Comparison of ENCODE assay signal across 7 mouse cellular contexts in the genomic region with DNA sequence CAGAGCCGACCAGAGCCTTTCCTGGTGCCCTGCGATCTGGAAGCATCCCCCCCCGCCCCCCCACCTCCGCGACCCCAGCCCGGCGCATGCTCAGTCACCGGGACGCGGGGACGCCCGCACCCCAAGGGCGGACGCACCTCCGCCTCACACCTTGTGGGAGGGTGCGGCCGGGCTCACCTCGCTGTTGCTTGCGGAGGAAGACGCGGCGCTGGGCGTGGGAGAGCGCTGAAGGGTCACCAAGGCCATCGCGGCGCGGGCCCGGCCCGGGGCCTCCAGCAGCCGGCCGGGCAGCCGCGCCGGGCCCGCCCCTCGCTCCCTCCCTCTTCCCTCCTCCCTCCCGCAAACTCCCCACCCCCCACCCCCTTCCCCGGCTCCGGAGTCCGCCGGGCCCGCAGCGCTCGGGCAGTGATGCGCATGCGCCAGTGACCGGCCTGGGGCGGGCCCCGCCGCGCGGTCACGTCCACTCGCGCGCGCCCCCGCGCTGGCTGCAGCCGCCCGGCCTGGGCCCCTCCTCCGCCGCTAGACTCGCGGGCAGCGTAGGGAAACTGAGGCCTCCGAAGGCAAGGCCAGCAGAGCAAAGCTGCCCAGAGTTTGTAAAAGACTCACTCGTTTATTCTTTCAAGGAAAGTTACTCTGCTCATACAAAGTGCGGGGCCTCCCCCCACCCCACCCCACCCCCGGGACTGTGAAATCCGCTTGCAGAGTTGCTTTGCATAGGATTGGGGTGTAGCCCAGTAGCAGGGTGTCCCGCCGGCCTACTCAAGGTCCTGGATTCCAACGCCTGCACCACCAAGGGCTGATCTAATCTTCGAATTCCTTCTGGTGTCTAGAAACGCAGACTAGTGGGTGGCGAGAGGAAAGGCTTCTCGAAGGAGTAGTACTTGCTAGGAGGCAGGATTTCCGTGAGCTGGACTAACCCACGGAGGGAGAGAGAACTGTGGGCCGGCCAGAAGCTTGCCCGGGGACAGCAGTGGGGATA. TPM values are rescaled to one million over a fixed set of nuclear protein-coding genes. Genes with fewer than 3 reads are reported as not detected.
A peak's percentile ranks its signal among the peaks of the same experiment; 100 is the strongest.
DNase-seq lines count a peak whose midpoint lies in the region; ATAC-seq and TF ChIP-seq lines count a peak whose summit lies in the region.

A gene (minus strand): TSS at position 408 of the 979 bp plus-strand sequence.

- peak; percentile 96 for DNase-seq in adrenal gland, postnatal 14 days
- DNase-seq in heart, adult 2 months = peak; percentile 96 to 97
- DNase-seq in kidney, adult 8-10 months = peak; percentile 85 to 90
- DNase-seq in midbrain, postnatal 0 days (ENCODE audit: low spot score) = peak; percentile 91
- peak; percentile 74 to 77 for DNase-seq in spleen, postnatal 14 days (ENCODE audit: low spot score in 2 of 2)

- H3K9ac ChIP-seq in embryonic facial prominence, embryonic 13.5 days = peak within 1 kb of the TSS; percentile 95
- peak within 1 kb of the TSS; percentile 100 for H3K9ac ChIP-seq in heart, adult 2 months (ENCODE audit: low read depth, low read length)
- H3K9ac ChIP-seq in limb, embryonic 15.5 days = peak within 1 kb of the TSS; percentile 85
- H3K9ac ChIP-seq in midbrain, postnatal 0 days (replicated peaks; ENCODE audit: low read length, poor library complexity, severe bottlenecking) = peak within 1 kb of the TSS; percentile 93

- TF ChIP-seq POLR2A in heart, adult 2 months (IDR thresholded peaks at IDR 0.05; ENCODE audit: insufficient read depth, low read depth, low read length) = peak; percentile 54; the same call in 1 of the 2 replicates

- under 1% methylated on average over 67 of the region's 83 CpGs for WGBS in embryonic facial prominence, embryonic 13.5 days
- WGBS in heart, adult 2 months = 1% methylated on average over 76 of the region's 83 CpGs
- WGBS in limb, embryonic 15.5 days = under 1% methylated on average over 62 of the region's 83 CpGs
- WGBS in midbrain, postnatal 0 days = under 1% methylated on average over 54 of the region's 83 CpGs

- H3K9me3 ChIP-seq in embryonic facial prominence, embryonic 13.5 days = no peaks in the 10 kb centered on the region
- H3K9me3 ChIP-seq in limb, embryonic 15.5 days = no peaks in the 10 kb centered on the region
- H3K9me3 ChIP-seq in midbrain, postnatal 0 days (ENCODE audit: low read length) = no peaks in the 10 kb centered on the region

- no peaks in the 10 kb centered on the region for H3K27me3 ChIP-seq in embryonic facial prominence, embryonic 13.5 days
- H3K27me3 ChIP-seq in heart, adult 2 months (ENCODE audit: control insufficient read depth, insufficient read depth, low read length) = no peaks in the 10 kb centered on the region
- no peaks in the 10 kb centered on the region for H3K27me3 ChIP-seq in limb, embryonic 15.5 days
- H3K27me3 ChIP-seq in midbrain, postnatal 0 days (ENCODE audit: insufficient read depth, low read length) = no peaks in the 10 kb centered on the region

- intact Hi-C loops in heart, adult 2 months (cut with DNase I) = loop anchor here (2.0 to 5.0 kb wide), 4 partner anchors 19 to 221 kb away; a partner anchor contains a TSS

- H3K4me3 ChIP-seq in embryonic facial prominence, embryonic 13.5 days = peak within 1 kb of the TSS; percentile 83
- peak within 1 kb of the TSS; percentile 79 for H3K4me3 ChIP-seq in heart, adult 2 months
- H3K4me3 ChIP-seq in limb, embryonic 15.5 days = peak within 1 kb of the TSS; percentile 85
- H3K4me3 ChIP-seq in midbrain, postnatal 0 days (ENCODE audit: low read depth, low read length) = peak within 1 kb of the TSS; percentile 82

- H3K36me3 ChIP-seq in embryonic facial prominence, embryonic 13.5 days = peaks cover 8% of the 10 kb centered on the region
- 0 out of 2 replicates have a peak, but pooled peaks cover 2% of the 10 kb centered on the region for H3K36me3 ChIP-seq in heart, adult 2 months (ENCODE audit: control insufficient read depth, insufficient read depth, low read length)
- H3K36me3 ChIP-seq in limb, embryonic 15.5 days = 0 out of 2 replicates have a peak, but pooled peaks cover 5% of the 10 kb centered on the region
- H3K36me3 ChIP-seq in midbrain, postnatal 0 days (ENCODE audit: insufficient read depth, low read length) = 0 out of 2 replicates have a peak, but pooled peaks cover 3% of the 10 kb centered on the region

- H3K27ac ChIP-seq in embryonic facial prominence, embryonic 13.5 days = peak within 1 kb of the TSS; percentile 92
- H3K27ac ChIP-seq in heart, adult 2 months = peak within 1 kb of the TSS; percentile 97
- H3K27ac ChIP-seq in limb, embryonic 15.5 days = peak within 1 kb of the TSS; percentile 94
- H3K27ac ChIP-seq in midbrain, postnatal 0 days (ENCODE audit: low read depth, low read length) = peak within 1 kb of the TSS; percentile 93

- TF ChIP-seq CTCF in heart, adult 2 months (IDR thresholded peaks at IDR 0.05) = peak; percentile 30
- peak; percentile 37 for TF ChIP-seq CTCF in midbrain, postnatal 0 days (IDR thresholded peaks at IDR 0.05)

- peaks cover 29% of the 10 kb centered on the region for H3K4me1 ChIP-seq in embryonic facial prominence, embryonic 13.5 days
- H3K4me1 ChIP-seq in heart, adult 2 months (ENCODE audit: control insufficient read depth, insufficient read depth, low read length) = peaks cover 17% of the 10 kb centered on the region
- peaks cover 24% of the 10 kb centered on the region for H3K4me1 ChIP-seq in limb, embryonic 15.5 days
- H3K4me1 ChIP-seq in midbrain, postnatal 0 days (ENCODE audit: insufficient read depth, low read length) = peaks cover 17% of the 10 kb centered on the region

- peaks cover 1% of the 10 kb centered on the region; the same call in 1 of the 2 replicates for H3K79me2 ChIP-seq in heart, adult 2 months (replicated peaks; ENCODE audit: control insufficient read depth, insufficient read depth, low read length)

- peak; percentile 81 for ATAC-seq in embryonic facial prominence, embryonic 13.5 days (ENCODE audit: insufficient number of reproducible peaks, insufficient read depth, low FRiP score, low TSS enrichment, low read depth)
- peak; percentile 87 for ATAC-seq in limb, embryonic 15.5 days (ENCODE audit: insufficient number of reproducible peaks, low FRiP score, low TSS enrichment, low read depth)
- peak; percentile 87 for ATAC-seq in midbrain, postnatal 0 days (ENCODE audit: low FRiP score)

- TF ChIP-seq EP300 in heart, adult 2 months (IDR thresholded peaks at IDR 0.05; ENCODE audit: insufficient read depth, low read depth, low read length) = 0 out of 2 replicates have a peak, but pooled peaks have one; percentile 30

- peak within 1 kb of the TSS; percentile 66 for H3K4me2 ChIP-seq in embryonic facial prominence, embryonic 13.5 days
- H3K4me2 ChIP-seq in limb, embryonic 15.5 days = peak within 1 kb of the TSS; percentile 63
- peak within 1 kb of the TSS; percentile 86 for H3K4me2 ChIP-seq in midbrain, postnatal 0 days (ENCODE audit: low read depth, low read length, poor library complexity, severe bottlenecking)

RNA-seq across cellular contexts. Expression of the gene that starts here (rescaled TPM):
- total RNA-seq in adrenal gland, postnatal 14 days (2021) = 18.8 and 21.2 TPM in 2 replicates
- 14.2 and 18.8 TPM in 2 replicates for polyA plus RNA-seq in embryonic facial prominence, embryonic 13.5 days (2015; fragmentation: Nextera tagmentation; extraction: Ambion mirVana)
- 10 to 100 TPM; 13.4 to 15.2 TPM for total RNA-seq in heart, adult 2 months (2021)
- polyA plus RNA-seq in heart, adult 2 months (2012; rRNA removed) = 7.4 and 9.8 TPM in 2 replicates
- polyA plus RNA-seq in limb, embryonic 15.5 days (2015; fragmentation: Nextera tagmentation; extraction: Ambion mirVana) = 10.3 and 13.2 TPM in 2 replicates
- 14.0 and 14.3 TPM in 2 replicates for total RNA-seq in midbrain, postnatal 0 days (2014; rRNA removed)
- 9.8 and 12.4 TPM in 2 replicates for polyA plus RNA-seq in midbrain, postnatal 0 days (2015; fragmentation: Nextera tagmentation; extraction: Ambion mirVana)

Comparison
In these comparisons a context has a peak if more than half of its experiments do, and no peak if none do; other contexts are left out.
1. Peak in every context shown above with its lines: DNase-seq, ATAC-seq, H3K4me3 ChIP-seq and H3K27ac ChIP-seq.